Mouse (Mus musculus) stomach, postnatal 0 days (tissue): ENCODE measurements around the gene Fer. TPM values are rescaled to one million over a fixed set of nuclear protein-coding genes. Genes with fewer than 3 reads are reported as not detected.

Experiments
- ATAC-seq: fragments of 200-750 bp; cut with Nextera tagmentation; 2 replicates; pipeline ENCODE4 v1.8.0; 2017; ENCODE audit not compliant: low FRiP score, low TSS enrichment
- DNase-seq: peaks from one replicate; pipeline ENCODE4 v3.0.0-alpha.2; 2016; ENCODE audit warnings: low spot score
- H3K27ac ChIP-seq: fragments of 300-500 bp; sonication (generic); replicated peaks from 2 replicates; pipeline ENCODE4 v1.5.1; 2014; ENCODE audit warnings: mild to moderate bottlenecking, control low read depth
- H3K27me3 ChIP-seq: fragments of 300-500 bp; sonication (generic); 2 replicates; pipeline ENCODE4 v1.6.1; 2014; ENCODE audit warnings: low read length; ENCODE audit not compliant: control insufficient read depth, insufficient read depth
- H3K36me3 ChIP-seq: fragments of 300-500 bp; sonication (generic); 2 replicates; pipeline ENCODE4 v1.6.1; 2014; ENCODE audit warnings: low read length, mixed read lengths; ENCODE audit not compliant: control insufficient read depth, insufficient read depth
- H3K4me1 ChIP-seq: fragments of 300-500 bp; sonication (generic); replicated peaks from 2 replicates; pipeline ENCODE4 v1.6.1; 2014; ENCODE audit warnings: antibody characterized with exemption; ENCODE audit not compliant: control insufficient read depth, insufficient read depth
- H3K4me2 ChIP-seq: fragments of 300-500 bp; sonication (generic); replicated peaks from 2 replicates; pipeline ENCODE4 v1.6.1; 2014; ENCODE audit warnings: low read depth, mild to moderate bottlenecking, control low read depth, moderate library complexity
- H3K4me3 ChIP-seq: fragments of 300-500 bp; sonication (generic); 2 replicates; pipeline ENCODE4 v1.5.1; 2014; ENCODE audit warnings: low read depth, low read length, control low read depth
- H3K9ac ChIP-seq: fragments of 300-500 bp; sonication (generic); 2 replicates; pipeline ENCODE4 v1.6.1; 2014; ENCODE audit warnings: mild to moderate bottlenecking, low read length, control low read depth, mixed read lengths
- H3K9me3 ChIP-seq: fragments of 300-500 bp; sonication (generic); 2 replicates; pipeline ENCODE4 v1.6.1; 2016; ENCODE audit warnings: low read length; ENCODE audit not compliant: control insufficient read depth
- CTCF ChIP-seq: IDR thresholded peaks from 2 replicates; pipeline ENCODE4 v1.5.1; 2016; ENCODE audit warnings: antibody characterized with exemption, low read depth, mild to moderate bottlenecking, moderate library complexity
- EP300 ChIP-seq: optimal IDR thresholded peaks from 2 replicates; pipeline ENCODE3; 2016; ENCODE audit warnings: antibody characterized with exemption
- WGBS: fragments of 180-500 bp; shearing (Covaris S2); extraction: QIAGEN DNeasy Blood & Tissue Kit; methylation state at CpG from one replicate; pipeline ENCODE4 v1.1.7; 2014; 5-methylcytosine and 5-hydroxymethylcytosine counted together
- polyA plus RNA-seq: library from polyadenylated mRNA; unstranded; fragments of >200 nt; fragmentation: Nextera tagmentation; extraction: Ambion mirVana; gene quantifications from 2 replicates; pipeline ENCODE4 v1.2.1, GENCODE M21; 2015

Gene Fer
- polyA plus RNA-seq, 1 experiment from 2014 or later, result 18.5 TPM

DNA sequence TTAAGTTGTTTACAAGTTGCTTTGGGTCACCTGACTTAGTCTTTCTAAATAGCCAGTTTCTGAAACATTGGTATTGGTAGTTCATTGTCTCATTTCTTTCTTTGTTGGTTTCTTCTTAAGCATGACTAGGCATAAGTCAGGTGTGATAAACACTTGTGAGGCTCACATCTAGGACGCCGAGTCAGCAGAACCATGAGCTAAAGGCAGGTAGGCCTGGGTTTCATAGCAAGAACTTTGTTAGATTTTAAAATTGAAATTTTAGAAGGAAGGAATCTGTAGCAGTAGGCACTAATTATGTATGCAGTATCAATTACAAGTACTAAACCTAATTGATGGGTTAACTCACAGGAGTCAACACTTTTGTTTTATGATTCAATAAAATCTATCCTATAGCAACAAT, 83.9 kb downstream of the Fer start:
- Histone ChIP-seq H3K36me3 (no peaks in the 10 kb centered on the region), H3K4me3 (no peak overlapping the region), H3K4me2 (no peak overlapping the region), H3K9ac (no peak overlapping the region), H3K27ac (no peak overlapping the region), H3K9me3 (no peaks in the 10 kb centered on the region), H3K27me3 (no peaks in the 10 kb centered on the region), H3K4me1 (no peaks in the 10 kb centered on the region)
- no peak for DNase-seq
- WGBS, result 96% methylated on average over 2 of the region's 2 CpGs
- no peak for TF ChIP-seq EP300
- TF ChIP-seq CTCF, result no peak
- ATAC-seq, result no peak

GRCm38 (mm10) chr17:63948811-63949210, 85.9 kb downstream of the Fer start:
- H3K4me1 ChIP-seq, result no peaks in the 10 kb centered on the region
- TF ChIP-seq CTCF (no peak), EP300 (no peak)
- ATAC-seq (no peak), DNase-seq (no peak)
- H3K27ac ChIP-seq, result no peak overlapping the region
- no peaks in the 10 kb centered on the region for H3K27me3 ChIP-seq
- H3K4me3 ChIP-seq, result no peak overlapping the region
- no peak overlapping the region for H3K4me2 ChIP-seq
- H3K9me3 ChIP-seq, result no peaks in the 10 kb centered on the region
- no peaks in the 10 kb centered on the region for H3K36me3 ChIP-seq
- no peak overlapping the region for H3K9ac ChIP-seq
- WGBS, result 82% methylated on average over 4 of the region's 4 CpGs

GRCm38 (mm10) chr17:63951436-63951835, 88.6 kb downstream of the Fer start:
- WGBS, result 65% methylated on average over 2 of the region's 2 CpGs
- Histone ChIP-seq H3K9me3 (no peaks in the 10 kb centered on the region), H3K27me3 (no peaks in the 10 kb centered on the region), H3K4me2 (no peak overlapping the region), H3K4me3 (no peak overlapping the region), H3K4me1 (no peaks in the 10 kb centered on the region), H3K27ac (no peak overlapping the region), H3K36me3 (no peaks in the 10 kb centered on the region), H3K9ac (no peak overlapping the region)
- DNase-seq (no peak), ATAC-seq (no peak)
- TF ChIP-seq CTCF, result peak; percentile 74
- TF ChIP-seq EP300, result no peak

- Histone ChIP-seq H3K4me1 (no peaks in the 10 kb centered on the region), H3K27ac (no peak overlapping the region)
- TF ChIP-seq CTCF (no peak), EP300 (no peak)
Observed at GRCm38 (mm10) chr17:63967091-63967490, 104.2 kb downstream of the Fer start.

GRCm38 (mm10) chr17:63969448-63969847, 106.6 kb downstream of the Fer start:
- no peak overlapping the region for H3K27ac ChIP-seq
- 58% methylated on average over 10 of the region's 10 CpGs for WGBS
- no peak overlapping the region for H3K4me3 ChIP-seq
- no peak overlapping the region for H3K9ac ChIP-seq
- H3K9me3 ChIP-seq, result no peaks in the 10 kb centered on the region
- H3K27me3 ChIP-seq, result no peaks in the 10 kb centered on the region
- H3K4me1 ChIP-seq, result no peaks in the 10 kb centered on the region
- TF ChIP-seq EP300 (no peak), CTCF (no peak)
- no peak overlapping the region for H3K4me2 ChIP-seq
- ATAC-seq (no peak), DNase-seq (no peak)
- no peaks in the 10 kb centered on the region for H3K36me3 ChIP-seq

More at GRCm38 (mm10) chr17:63967091-63967490, 104.2 kb downstream of the Fer start:
- Histone ChIP-seq H3K4me3 (no peak overlapping the region), H3K36me3 (no peaks in the 10 kb centered on the region), H3K9ac (no peak overlapping the region), H3K4me2 (no peak overlapping the region), H3K27me3 (no peaks in the 10 kb centered on the region), H3K9me3 (no peaks in the 10 kb centered on the region)
- ATAC-seq (no peak), DNase-seq (no peak)
- 84% methylated on average over 3 of the region's 3 CpGs for WGBS

GRCm38 (mm10) chr17:63970239-63970638, 107.4 kb downstream of the Fer start:
- Histone ChIP-seq H3K27ac (no peak overlapping the region), H3K4me1 (no peaks in the 10 kb centered on the region), H3K9me3 (no peaks in the 10 kb centered on the region), H3K4me2 (no peak overlapping the region), H3K27me3 (no peaks in the 10 kb centered on the region), H3K36me3 (no peaks in the 10 kb centered on the region), H3K4me3 (no peak overlapping the region), H3K9ac (no peak overlapping the region)
- ATAC-seq (no peak), DNase-seq (no peak)
- 46% methylated on average over 5 of the region's 5 CpGs for WGBS
- TF ChIP-seq EP300 (no peak), CTCF (no peak)
